Mouse (Mus musculus) stomach, embryonic 16.5 days (tissue): ENCODE measurements at regions not wholly inside any gene's neighbourhood (a gene's known extent, or its start where the extent isn't known, plus 50 kb on each side); places are given as distances from the start of the nearest gene placed in this dataset.

Source experiments
- ATAC-seq: fragments of 200-750 bp; cut with Nextera tagmentation; 2 replicates; pipeline ENCODE4 v1.8.0; 2017; ENCODE audit warnings: moderate number of reproducible peaks, moderate TSS enrichment; ENCODE audit not compliant: insufficient read depth, low FRiP score
- H3K27ac ChIP-seq: fragments of 300-500 bp; sonication (generic); 2 replicates; pipeline ENCODE4 v1.5.1; 2014; ENCODE audit warnings: low read length
- H3K27me3 ChIP-seq: fragments of 300-500 bp; sonication (generic); 2 replicates; pipeline ENCODE4 v1.6.1; 2014; ENCODE audit warnings: low read length, control low read depth, mixed read lengths; ENCODE audit not compliant: control insufficient read depth, insufficient read depth
- H3K36me3 ChIP-seq: fragments of 300-500 bp; sonication (generic); 2 replicates; pipeline ENCODE4 v1.6.1; 2014; ENCODE audit warnings: low read length; ENCODE audit not compliant: control insufficient read depth, insufficient read depth
- H3K4me1 ChIP-seq: fragments of 300-500 bp; sonication (generic); 2 replicates; pipeline ENCODE4 v1.6.1; 2014; ENCODE audit warnings: low read length, control low read depth, mixed read lengths; ENCODE audit not compliant: control insufficient read depth, insufficient read depth
- H3K4me2 ChIP-seq: fragments of 300-500 bp; sonication (generic); 2 replicates; pipeline ENCODE4 v1.6.1; 2014; ENCODE audit warnings: low read depth, low read length, mixed read lengths
- H3K4me3 ChIP-seq: fragments of 300-500 bp; sonication (generic); replicated peaks from 2 replicates; pipeline ENCODE4 v1.5.1; 2014; ENCODE audit warnings: mild to moderate bottlenecking, low read length
- H3K9ac ChIP-seq: fragments of 300-500 bp; sonication (generic); 2 replicates; pipeline ENCODE4 v1.6.1; 2014; ENCODE audit warnings: low read length
- H3K9me3 ChIP-seq: fragments of 300-500 bp; sonication (generic); replicated peaks from 2 replicates; pipeline ENCODE4 v1.6.1; 2016; ENCODE audit warnings: low read length, control low read depth; ENCODE audit not compliant: control insufficient read depth
- WGBS: fragments of 180-500 bp; shearing (Covaris S2); extraction: QIAGEN DNeasy Blood & Tissue Kit; methylation state at CpG from one replicate; pipeline ENCODE4 v1.1.7; 2014; 5-methylcytosine and 5-hydroxymethylcytosine counted together

- WGBS = 91% methylated on average over 3 of the region's 3 CpGs
- Histone ChIP-seq H3K4me2 (no peak overlapping the region), H3K9me3 (no peaks in the 10 kb centered on the region), H3K27me3 (no peaks in the 10 kb centered on the region), H3K36me3 (no peaks in the 10 kb centered on the region), H3K4me3 (no peak overlapping the region), H3K9ac (no peak overlapping the region), H3K4me1 (no peaks in the 10 kb centered on the region), H3K27ac (no peak overlapping the region)
- no peak for ATAC-seq
Measured at GRCm38 (mm10) chr10:97054472-97054871, 424.9 kb upstream of the Dcn start.

GRCm38 (mm10) chr10:97061961-97062360, 417.4 kb upstream of the Dcn start:
- no peak for ATAC-seq
- Histone ChIP-seq H3K9ac (no peak overlapping the region), H3K27ac (no peak overlapping the region), H3K9me3 (no peaks in the 10 kb centered on the region), H3K4me2 (no peak overlapping the region), H3K27me3 (no peaks in the 10 kb centered on the region), H3K4me1 (no peaks in the 10 kb centered on the region), H3K4me3 (no peak overlapping the region), H3K36me3 (no peaks in the 10 kb centered on the region)
- 66% methylated on average over 3 of the region's 3 CpGs for whole genome bisulfite sequencing

- Histone ChIP-seq H3K9me3 (no peaks in the 10 kb centered on the region), H3K4me3 (no peak overlapping the region), H3K4me1 (no peaks in the 10 kb centered on the region), H3K9ac (no peak overlapping the region), H3K4me2 (no peak overlapping the region), H3K36me3 (no peaks in the 10 kb centered on the region), H3K27me3 (no peaks in the 10 kb centered on the region), H3K27ac (no peak overlapping the region)
- ATAC-seq = no peak
Measured at GRCm38 (mm10) chr10:97064546-97064945, 414.9 kb upstream of the Dcn start.

DNA sequence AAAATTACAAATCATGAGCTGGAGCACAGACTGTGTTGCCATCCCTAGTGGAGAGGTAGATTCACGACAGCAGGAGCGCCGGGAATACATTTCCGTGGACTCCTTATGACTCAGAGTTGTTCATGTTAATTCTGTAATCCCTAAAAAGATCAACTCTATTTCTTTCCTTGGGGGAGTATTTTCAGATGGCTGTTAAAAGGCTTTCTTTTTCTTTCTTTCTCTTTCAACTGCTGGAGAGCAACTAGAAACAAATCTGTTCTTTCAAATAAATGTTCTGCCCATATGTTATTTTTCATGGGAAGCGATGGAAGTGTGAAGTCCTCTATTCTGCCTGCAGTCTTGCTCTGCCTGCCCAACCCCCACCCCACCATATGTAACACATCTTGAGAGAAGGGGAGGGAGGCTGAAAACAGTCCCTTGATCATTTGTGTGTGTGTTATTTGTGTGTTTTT, 401.4 kb upstream of the Dcn start:
- no peaks in the 10 kb centered on the region for H3K27me3 ChIP-seq
- H3K27ac ChIP-seq = no peak overlapping the region
- no peaks in the 10 kb centered on the region for H3K36me3 ChIP-seq
- no peak overlapping the region for H3K4me3 ChIP-seq
- 42% methylated on average over 5 of the region's 5 CpGs for WGBS
- H3K4me1 ChIP-seq = no peaks in the 10 kb centered on the region
- no peak for ATAC-seq
- H3K9ac ChIP-seq = no peak overlapping the region
- no peak overlapping the region for H3K4me2 ChIP-seq
- H3K9me3 ChIP-seq = no peaks in the 10 kb centered on the region

- ATAC-seq = no peak
Measured at GRCm38 (mm10) chr10:97079575-97079974, 399.8 kb upstream of the Dcn start.

GRCm38 (mm10) chr10:97087286-97087685, 392.1 kb upstream of the Dcn start:
- Histone ChIP-seq H3K9ac (no peak overlapping the region), H3K27ac (no peak overlapping the region), H3K9me3 (no peaks in the 10 kb centered on the region), H3K4me1 (no peaks in the 10 kb centered on the region), H3K27me3 (no peaks in the 10 kb centered on the region), H3K4me3 (no peak overlapping the region), H3K4me2 (no peak overlapping the region), H3K36me3 (no peaks in the 10 kb centered on the region)
- no peak for ATAC-seq
- 66% methylated on average over 5 of the region's 5 CpGs for WGBS

More at GRCm38 (mm10) chr10:97079575-97079974, 399.8 kb upstream of the Dcn start:
- H3K4me3 ChIP-seq = no peak overlapping the region
- H3K27me3 ChIP-seq = no peaks in the 10 kb centered on the region
- WGBS = 85% methylated on average over 6 of the region's 6 CpGs
- no peak overlapping the region for H3K9ac ChIP-seq
- H3K4me2 ChIP-seq = no peak overlapping the region
- no peaks in the 10 kb centered on the region for H3K36me3 ChIP-seq
- H3K4me1 ChIP-seq = no peaks in the 10 kb centered on the region
- no peaks in the 10 kb centered on the region for H3K9me3 ChIP-seq
- no peak overlapping the region for H3K27ac ChIP-seq

DNA sequence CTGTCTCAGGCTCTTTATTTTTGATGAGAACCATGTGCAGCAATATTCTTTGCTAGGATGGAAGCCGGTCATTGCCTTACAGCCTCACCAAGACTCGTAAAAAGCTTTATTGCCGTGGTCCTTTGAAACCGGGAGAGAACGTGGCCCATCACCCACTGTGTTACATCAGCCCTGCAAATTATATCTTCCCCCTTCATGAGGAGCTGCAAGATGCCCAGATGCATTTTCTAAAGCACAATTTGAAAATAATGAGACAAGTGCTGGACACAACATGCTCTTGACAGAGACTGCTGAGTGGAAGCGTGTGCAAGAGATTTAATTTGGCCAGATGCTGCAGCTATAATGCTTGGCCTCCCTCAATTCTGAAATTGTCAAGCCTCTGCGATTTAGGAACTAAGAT, 389.2 kb upstream of the Dcn start:
- H3K27me3 ChIP-seq = no peaks in the 10 kb centered on the region
- ATAC-seq = no peak
- WGBS = 79% methylated on average over 7 of the region's 7 CpGs
- no peaks in the 10 kb centered on the region for H3K36me3 ChIP-seq
- no peak overlapping the region for H3K27ac ChIP-seq
- H3K4me3 ChIP-seq = no peak overlapping the region
- H3K9me3 ChIP-seq = no peaks in the 10 kb centered on the region
- H3K4me2 ChIP-seq = no peak overlapping the region
- no peaks in the 10 kb centered on the region for H3K4me1 ChIP-seq
- no peak overlapping the region for H3K9ac ChIP-seq

GRCm38 (mm10) chr10:97093886-97094285, 385.5 kb upstream of the Dcn start:
- no peaks in the 10 kb centered on the region for H3K36me3 ChIP-seq
- H3K27ac ChIP-seq = no peak overlapping the region
- 40% methylated on average over 3 of the region's 3 CpGs for WGBS
- ATAC-seq = no peak
- H3K27me3 ChIP-seq = no peaks in the 10 kb centered on the region
- no peaks in the 10 kb centered on the region for H3K4me1 ChIP-seq
- H3K4me2 ChIP-seq = no peak overlapping the region
- H3K9me3 ChIP-seq = no peaks in the 10 kb centered on the region
- no peak overlapping the region for H3K9ac ChIP-seq
- H3K4me3 ChIP-seq = no peak overlapping the region

GRCm38 (mm10) chr10:97114501-97114900, 364.9 kb upstream of the Dcn start:
- no peaks in the 10 kb centered on the region for H3K4me1 ChIP-seq
- H3K27me3 ChIP-seq = no peaks in the 10 kb centered on the region
- H3K4me2 ChIP-seq = no peak overlapping the region
- no peak overlapping the region for H3K27ac ChIP-seq
- WGBS = 78% methylated on average over 3 of the region's 3 CpGs
- H3K4me3 ChIP-seq = no peak overlapping the region
- H3K9me3 ChIP-seq = no peaks in the 10 kb centered on the region
- no peak overlapping the region for H3K9ac ChIP-seq
- no peaks in the 10 kb centered on the region for H3K36me3 ChIP-seq
- ATAC-seq = no peak

GRCm38 (mm10) chr10:97122693-97123092, 356.7 kb upstream of the Dcn start:
- Histone ChIP-seq H3K27me3 (no peaks in the 10 kb centered on the region), H3K27ac (no peak overlapping the region), H3K4me3 (no peak overlapping the region), H3K36me3 (no peaks in the 10 kb centered on the region), H3K4me1 (no peaks in the 10 kb centered on the region), H3K4me2 (no peak overlapping the region), H3K9me3 (no peaks in the 10 kb centered on the region), H3K9ac (no peak overlapping the region)
- no peak for ATAC-seq
- 61% methylated on average over 1 of the region's 1 CpGs for WGBS
